Mouse (Mus musculus) ovary, adult 18-20 months (tissue): Measurements from ENCODE around the gene Flot2.
"Not testable (repeated sequence)": the region's sequence is repeated elsewhere in the genome, so short reads cannot be mapped to it uniquely, and the experiment has no call there.

Source experiments
- DNase-seq: peaks from one replicate; pipeline ENCODE4 v3.0.0; 2022; ENCODE audit warnings: low spot score, mixed read lengths

The Flot2 gene

DNA sequence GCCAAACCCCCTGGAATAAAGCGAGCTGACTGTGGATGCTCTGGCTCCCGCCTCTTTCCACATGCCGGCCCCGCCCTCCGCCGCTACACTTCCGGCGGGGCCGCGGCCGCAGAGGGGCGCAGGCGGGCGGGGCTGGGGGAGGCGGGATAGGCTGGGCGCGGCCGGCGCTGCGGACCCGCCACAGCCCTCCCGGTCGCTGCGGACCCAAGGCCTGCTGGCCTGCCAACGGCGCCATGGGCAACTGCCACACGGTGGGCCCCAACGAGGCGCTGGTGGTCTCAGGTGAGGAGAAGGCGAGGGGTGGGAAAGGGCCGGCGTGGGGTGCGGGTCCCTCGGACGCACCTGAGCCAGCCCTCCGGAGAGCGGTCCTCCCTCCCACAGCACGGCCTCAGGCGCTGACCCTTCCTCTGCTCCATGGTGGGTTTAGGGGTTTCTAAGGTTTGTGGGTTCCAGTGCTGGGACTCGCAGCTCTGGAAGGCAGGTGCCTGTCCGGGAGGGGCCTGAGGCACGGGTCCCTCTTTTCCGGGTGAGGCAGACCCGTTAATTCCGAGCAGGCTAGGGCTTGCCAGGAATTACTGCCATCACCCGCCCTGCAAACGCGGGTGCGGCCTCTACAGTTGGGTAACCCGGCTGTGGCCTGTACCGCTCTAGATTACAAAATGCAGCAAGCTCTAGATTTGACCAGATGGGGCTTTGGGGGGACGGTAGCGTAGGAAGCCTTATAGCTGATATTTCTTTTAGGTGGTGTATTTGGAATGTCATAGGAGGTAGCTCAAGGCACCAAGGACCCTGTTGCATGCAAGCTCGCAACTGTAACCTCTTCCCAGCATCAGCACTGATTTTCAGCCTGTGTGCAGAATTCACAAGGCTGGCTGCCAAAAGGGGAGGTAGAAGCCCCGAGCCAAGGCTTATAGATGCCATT is at the start of gene Flot2:
Gene Flot2, plus strand, starts transcription at position 101 of the 922 bp plus-strand sequence.
- peak; percentile 18 for DNase-seq

DNA sequence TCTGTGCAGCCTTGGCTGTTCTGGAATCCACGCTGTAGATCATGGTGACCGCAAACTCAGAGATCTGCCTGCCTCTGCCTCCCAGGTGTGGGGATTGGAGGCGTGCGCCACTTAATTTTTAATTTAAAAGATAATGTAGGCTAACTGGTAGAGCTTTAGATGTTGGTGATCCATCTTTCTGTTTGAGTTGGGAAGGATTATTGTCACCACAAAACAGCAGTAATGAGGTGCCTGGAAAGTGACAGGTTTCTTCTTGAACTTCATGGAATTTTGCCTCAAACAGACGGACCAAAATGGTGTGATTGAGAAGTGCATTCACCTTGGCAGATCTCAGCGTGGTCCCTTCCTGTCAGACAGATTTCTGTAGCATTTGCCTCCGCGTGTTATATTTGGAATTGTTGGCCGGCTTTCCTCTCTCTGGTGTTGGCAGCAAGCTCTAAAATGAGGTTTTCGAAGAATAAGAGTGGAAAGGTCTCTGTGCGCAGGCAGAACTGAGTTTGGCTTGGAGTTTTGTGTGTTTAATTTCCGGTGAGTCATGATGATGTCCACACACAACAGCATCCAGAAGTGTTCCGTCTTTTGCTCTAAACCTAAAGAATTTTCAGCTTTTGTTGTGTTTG is 48.5 kb upstream of the Flot2 start:
- DNase-seq: no peak

DNA sequence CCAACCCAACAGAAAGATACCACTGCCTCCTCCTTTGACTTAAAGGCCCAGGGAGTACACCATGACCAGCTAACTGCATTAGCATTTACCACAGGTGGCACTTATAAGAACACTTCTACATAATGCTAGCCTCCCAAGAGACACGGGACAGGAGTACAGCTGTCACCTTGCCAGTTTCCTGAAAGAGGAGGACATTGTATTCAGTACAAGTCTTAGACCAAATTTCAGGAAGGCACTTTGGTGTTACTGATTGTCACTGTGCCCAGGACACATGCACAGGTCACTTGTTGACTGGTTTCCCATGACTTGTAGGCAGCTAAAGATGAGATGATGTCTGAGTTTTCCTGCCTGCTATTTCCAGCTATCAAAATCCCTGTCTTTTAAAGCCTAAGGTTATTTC is 42.2 kb upstream of the Flot2 start:
- no peak for DNase-seq

DNA sequence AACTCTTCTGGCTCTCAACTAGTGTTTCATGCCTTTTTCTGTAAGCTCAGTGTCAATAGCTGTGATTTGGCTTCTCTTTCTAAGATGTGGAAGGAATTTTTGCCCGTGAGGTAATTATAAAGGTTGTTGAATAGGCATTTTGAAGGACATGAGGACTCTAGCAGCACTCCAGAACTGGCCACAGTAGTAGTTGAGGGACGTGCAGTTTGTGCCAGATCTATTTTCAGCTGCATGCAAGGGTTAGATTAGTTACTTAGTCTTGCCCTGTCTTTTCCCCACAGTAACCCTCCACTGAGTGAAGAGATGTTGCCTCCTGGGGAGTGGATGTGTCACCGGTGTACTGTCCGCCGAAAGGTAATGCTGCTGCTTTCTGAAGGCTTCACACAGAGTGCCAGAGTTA is 31.3 kb upstream of the Flot2 start:
- no peak for DNase-seq

DNA sequence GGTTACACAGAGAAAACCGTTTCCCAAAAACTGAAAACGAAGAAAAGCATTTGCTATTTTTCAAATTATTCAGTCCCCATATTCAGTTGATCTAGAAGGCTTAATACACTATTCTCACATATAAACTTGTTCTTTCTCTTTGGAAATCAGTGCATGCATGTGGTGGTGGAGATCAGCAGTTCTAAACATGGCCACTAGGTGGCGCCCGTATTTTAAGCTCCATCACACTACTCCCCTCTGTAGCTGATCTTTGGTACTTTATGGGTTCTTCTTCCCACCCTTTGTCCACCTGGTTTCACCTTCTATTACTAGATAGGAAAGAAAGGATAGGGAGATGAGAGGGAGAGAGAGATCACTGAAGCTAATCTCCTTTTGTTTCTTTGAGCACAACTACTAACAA is 18.1 kb upstream of the Flot2 start:
- no peak for DNase-seq

DNA sequence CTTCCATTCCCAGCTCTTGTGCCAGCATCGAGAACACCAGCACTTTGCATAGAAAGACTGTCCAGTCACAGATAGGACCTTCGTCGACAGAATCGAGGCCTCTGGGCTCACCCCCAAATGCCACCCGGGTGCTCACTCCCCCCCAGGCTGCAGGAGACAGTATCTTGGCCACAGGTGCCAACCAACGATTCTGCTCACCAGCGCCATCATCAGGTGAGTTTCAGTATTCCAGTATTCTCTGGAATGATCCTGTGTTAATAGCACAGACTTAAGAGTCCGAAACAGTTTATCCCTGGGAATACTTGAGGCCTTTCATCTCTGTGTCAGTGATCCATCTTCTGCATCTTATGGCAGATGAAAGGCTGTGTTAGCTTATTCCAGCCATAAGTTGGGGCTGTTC is 14.1 kb upstream of the Flot2 start:
- no peak for DNase-seq

DNA sequence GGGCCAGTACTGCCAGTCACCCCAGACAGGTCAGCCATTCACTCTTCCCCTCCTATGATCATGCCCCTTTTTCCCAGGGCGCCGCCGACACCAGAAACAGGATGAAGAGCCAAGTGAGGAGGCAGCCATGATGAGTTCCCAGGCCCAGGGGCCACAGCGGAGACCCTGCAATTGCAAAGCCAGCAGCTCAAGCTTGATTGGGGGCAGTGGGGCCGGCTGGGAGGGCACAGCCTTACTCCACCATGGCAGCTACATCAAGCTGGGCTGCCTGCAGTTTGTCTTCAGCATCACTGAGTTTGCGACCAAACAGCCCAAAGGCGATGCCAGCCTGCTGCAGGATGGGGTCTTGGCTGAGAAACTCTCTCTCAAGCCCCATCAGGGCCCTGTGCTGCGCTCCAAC is 8.5 kb upstream of the Flot2 start:
- no peak for DNase-seq

DNA sequence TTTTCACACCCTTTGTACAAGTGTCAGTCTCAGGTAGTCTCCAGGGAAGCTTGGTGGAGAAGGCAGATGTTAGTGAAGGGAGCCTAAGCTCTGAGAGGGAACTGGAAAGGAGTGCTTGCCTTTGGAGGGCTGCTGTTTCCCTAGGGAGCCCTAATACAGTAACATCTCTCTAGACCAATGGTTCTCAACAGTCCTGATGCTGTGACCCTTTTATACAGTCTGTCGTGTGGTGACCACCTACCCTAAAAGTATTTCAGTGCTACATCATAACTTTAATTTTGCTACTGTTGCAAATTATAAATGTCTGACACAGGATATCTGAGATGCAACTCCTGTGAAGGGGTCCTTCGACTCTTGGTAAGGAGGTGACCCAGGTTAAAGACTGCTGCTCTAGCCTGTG is 7.1 kb upstream of the Flot2 start:
- DNase-seq: no peak

DNA sequence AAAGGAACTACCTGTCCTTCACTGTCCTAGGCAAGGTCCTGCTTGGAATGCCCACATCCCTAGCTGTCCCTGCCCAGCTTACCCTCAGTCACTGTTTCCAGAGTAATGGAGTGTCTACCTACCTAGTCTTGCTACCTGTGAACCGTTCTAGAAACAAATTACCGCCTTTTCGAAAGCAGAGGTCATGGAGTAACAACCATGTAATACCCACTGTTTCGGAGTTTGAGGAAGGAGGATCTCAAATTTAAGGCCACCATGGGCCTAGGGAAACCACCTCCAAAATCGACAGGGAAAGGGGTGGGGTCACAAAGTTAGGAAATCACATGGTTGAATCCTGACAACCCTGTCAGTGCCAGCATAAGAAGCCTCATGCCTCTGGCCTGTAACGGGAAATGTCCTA is 6.3 kb upstream of the Flot2 start:
- DNase-seq: no peak

DNA sequence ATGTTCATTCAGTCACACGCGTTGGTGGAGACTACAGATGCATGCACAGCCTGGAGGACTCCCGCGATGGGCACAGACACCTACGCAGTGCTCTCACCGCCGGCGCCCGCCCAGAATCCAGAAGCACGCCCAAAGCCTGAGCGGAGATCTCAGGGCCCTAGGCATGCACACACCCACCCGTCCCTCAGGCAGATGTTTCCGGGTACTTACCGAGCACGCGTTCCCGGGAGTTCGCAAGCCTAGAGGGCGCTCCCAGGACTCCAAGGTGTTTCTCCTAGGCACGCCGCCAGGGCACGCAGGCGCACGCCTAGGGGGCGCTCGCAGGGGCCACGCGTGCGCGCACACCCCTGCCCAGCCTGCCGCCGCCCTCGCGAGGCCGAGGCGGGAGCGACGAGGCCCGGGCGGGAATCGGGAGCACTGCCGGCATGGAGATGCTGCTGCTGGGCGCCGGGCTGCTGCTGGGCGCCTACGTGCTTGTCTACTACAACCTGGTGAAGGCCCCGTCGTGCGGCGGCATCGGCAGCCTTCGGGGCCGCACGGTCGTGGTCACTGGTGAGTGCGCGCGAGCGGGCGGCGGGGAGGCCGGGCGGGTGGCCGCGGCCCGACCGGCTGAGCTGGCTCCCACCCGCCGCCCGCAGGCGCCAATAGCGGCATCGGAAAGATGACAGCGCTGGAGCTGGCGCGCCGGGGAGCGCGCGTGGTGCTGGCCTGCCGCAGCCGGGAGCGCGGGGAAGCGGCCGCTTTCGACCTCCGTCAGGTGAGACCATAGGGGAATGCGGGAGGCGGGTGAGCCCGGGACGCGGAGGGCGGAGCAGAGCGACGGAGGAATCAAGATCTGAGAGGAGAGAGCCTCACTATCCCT is 5.6 kb upstream of the Flot2 start, which contains the start of gene Dhrs13:
Gene Dhrs13, plus strand, starts transcription at position 334 of the 862 bp plus-strand sequence.
- peak; percentile 83 for DNase-seq

DNA sequence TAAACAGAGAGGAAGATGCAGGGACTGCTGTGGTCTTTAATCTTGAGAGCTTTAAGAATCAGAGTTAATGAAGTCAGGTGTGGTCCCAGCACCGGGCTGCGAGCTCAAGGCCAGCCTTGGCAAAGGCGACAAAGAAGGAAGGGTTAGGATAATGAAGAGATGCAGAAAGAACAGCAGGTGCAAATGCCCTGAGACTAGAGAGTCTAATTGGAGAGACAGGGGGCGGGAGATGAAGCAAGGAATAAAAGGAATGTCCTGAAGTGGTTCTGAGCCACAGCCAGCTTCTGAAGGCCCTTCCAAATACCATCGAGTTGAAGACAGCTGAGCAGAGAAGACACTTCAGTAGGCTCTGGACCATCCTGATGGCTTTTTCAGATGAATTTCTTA is 4.9 kb upstream of the Flot2 start:
- DNase-seq: no peak

DNA sequence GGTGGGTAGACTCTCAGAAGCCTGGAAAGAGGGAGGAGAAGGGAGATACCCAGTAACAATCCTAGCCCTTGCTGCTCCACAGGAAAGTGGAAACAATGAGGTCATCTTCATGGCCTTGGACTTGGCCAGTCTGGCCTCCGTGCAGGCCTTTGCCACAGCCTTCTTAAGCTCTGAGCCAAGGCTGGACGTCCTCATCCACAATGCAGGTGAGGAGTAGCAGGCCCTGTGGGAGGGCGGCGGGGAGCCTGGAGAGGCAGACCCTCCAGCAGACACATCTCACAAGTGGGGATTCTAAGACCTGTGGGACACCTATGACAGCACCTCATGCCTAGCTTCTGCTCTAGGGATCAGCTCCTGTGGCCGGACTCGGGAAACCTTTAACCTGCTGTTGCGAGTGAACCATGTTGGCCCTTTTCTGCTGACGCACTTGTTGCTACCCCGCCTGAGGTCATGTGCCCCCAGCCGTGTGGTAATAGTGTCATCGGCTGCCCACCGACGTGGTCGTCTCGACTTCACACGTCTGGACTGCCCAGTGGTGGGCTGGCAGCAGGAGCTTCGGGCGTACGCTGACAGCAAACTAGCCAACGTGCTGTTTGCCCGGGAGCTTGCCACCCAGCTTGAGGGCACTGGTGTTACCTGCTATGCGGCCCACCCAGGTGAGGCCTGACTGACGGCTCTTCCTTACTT is 3.7 kb upstream of the Flot2 start:
- DNase-seq: no peak

DNA sequence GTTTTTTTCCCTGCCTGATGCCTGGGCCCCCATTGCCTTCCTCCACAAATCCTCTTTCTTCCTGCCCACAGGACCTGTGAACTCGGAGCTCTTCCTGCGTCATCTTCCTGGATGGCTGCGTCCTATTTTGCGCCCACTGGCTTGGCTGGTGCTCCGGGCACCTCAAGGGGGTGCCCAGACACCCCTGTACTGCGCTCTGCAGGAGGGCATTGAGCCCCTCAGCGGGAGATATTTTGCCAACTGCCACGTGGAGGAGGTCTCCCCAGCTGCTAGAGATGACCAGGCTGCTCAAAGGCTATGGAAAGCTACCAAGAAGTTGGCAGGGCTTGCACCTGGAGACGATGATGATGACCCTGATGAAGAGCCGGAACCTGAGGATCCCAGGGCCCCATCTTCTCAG is 940 bp upstream of the Flot2 start:
- DNase-seq: no peak

DNA sequence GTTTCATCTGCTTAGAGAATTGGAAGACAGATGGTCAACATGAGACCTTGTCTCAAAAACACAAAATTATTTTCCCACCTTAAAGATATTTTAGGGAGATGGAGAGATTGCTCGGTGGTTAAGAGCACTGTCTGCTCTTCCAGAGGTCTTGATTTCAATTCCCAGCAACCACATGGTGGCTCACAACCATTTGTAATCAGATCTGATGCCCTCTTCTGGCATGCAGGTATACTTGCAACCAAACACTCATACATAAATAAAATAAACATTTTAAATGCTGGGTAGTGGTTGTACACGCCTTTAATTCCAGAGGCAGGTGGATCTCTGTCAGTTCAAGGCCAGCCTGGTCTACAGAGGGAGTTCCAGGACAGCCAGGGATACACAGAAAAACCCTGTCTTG is 3.1 kb downstream of the Flot2 start:
- DNase-seq: no peak

DNA sequence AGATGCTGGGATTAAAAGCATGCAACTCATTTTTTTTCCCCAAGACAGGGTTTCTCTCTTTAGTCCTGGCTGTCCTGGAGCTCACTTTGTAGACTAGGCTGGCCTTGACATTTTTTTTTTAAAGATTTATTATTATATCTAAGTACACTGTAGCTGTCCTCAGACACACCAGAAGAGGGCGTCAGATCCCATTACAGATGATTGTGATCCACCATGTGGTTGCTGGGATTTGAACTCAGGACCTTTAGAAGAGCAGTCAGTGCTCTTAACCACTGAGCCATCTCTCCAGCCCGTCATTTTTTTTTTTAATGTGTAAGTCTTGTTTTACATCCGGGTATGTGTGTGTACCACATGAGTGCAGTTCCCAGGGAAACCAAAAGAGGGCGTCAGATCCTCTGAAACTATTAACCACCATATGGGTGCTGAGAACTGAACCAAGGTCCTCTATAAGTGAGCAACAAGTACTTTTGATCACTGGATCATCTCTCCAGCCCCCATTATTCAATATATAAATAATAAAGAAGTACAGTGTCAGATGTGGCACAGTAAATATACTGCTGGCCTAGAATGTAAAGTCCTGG is 4.6 kb downstream of the Flot2 start:
- DNase-seq: not testable (repeated sequence)

DNA sequence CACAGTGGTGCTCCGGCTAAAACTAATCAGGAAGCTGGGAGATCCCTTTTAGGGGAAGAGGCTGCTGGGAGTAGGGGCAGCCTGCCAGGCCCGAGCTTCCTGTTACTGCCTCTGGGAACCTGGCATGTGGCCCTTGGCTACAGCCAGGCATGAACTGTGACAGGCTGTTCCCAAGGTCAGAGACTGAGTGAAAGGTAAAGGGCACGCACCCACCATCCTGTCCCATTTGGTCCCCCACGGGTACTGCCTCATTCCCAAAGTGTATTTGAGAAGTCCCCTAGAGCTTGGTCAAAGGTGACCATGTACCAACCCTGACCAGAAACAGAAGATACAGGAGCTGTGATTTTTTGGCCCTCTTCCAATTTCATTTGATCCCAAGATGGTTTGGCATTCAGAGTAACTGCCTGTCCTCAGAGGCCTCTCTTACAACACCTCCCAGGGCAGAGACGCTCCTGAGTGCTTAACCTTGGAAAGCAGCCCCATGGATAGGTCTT is 7.1 kb downstream of the Flot2 start:
- peak; percentile 75 for DNase-seq

DNA sequence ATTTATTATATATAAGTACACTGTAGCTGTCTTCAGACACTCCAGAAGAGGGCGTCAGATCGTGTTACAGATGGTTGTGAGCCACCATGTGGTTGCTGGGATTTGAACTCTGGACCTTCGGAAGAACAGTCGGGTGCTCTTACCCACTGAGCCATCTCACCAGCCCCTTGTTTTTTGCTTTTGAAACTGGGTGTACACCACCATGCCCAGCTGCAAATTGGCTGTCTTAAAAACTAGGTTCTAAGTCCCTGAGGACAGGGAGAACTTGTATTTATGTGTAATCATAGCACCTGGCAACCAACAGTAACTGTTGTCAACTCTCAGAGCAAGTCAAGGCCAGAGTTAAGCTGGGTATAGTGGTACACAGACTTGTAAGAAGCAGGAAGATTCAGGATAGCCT is 10.9 kb downstream of the Flot2 start:
- not testable (repeated sequence) for DNase-seq

DNA sequence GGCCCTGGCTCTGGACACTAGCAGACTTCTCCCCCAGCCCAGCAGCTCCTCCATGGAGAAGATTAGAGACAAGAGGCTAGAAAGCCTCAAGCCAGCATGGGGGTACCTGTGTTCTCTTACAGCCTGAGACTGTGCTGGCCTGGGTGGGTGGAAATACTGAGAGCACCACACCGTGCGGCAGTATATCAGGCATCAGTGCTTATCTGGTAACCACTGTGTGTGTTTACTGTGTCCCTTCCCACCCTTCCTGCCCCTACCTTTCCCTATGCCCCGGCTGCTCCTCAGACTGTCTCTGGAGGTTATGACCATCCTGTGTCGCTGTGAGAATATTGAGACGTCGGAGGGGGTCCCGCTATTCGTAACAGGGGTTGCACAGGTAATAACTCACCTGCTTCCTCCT is 15.3 kb downstream of the Flot2 start:
- no peak for DNase-seq

DNA sequence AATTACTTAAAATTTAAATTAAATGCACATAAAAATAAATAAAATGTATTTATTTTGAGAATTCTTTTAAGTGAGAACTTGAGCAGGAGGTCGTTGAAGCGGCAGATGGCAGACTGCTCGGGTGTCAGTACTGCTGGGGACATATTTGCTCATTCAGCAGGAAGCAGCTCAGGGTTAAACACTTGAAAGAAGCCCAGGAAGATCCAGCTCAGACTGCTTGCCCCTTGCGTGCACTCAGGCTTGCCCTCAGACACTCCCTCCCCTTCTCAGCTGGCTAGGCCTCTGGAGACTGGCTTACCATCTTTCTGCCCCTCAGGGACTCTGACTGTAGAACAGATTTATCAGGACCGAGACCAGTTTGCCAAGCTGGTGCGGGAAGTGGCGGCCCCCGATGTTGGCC is 19.2 kb downstream of the Flot2 start:
- no peak for DNase-seq

DNA sequence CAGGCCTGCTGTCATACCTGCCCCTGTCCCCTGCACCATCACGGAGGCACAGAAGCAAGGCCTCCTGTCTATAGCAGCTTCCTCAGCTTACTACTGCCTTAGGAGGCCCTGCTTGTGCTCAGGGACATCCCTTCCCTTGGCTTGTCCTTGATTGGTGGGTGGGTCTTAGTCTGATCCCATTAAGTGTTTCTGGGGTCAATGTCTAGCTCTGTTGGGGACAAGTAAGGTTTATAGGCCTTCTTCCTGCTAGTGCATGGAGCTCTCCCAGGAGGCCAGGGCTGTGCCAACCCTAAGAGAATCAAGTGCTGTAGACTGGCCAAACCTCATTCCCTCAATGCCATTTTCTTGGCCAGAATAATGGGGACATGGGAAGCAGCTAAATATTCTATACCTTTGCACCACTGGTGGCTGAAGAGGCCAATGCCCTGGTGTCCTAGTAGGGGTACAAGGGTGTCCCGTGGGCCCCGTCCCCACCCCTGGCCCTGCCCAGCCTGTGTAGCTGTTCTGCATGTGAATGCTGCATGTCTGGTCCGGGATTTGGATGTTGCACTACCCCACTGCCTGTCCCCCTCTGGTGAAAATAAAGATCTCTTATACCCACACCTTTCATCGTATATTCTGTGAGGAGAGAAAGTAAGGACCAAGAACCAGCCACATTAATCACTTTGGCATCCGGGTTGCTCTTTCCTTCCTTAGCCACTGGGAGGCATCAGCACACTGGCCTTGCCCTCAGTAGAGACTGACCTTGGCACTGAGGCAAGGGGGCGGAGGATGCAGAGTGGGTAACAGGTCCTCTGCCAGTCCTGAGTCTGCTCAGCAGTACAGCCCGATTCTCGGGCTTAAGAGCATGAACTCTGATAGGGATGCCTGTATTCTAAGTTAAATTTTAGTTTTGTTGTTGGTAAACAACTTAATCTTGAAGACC is 22.4 kb downstream of the Flot2 start:
- DNase-seq: peak; percentile 79
